Mouse (Mus musculus) lung, embryonic 15.5 days (tissue): ENCODE data around the gene Rhbdd2. TPM values are rescaled to one million over a fixed set of nuclear protein-coding genes. Genes with fewer than 3 reads are reported as not detected.

Experiments used
- ATAC-seq: fragments of 200-750 bp; cut with Nextera tagmentation; 2 replicates; pipeline ENCODE4 v1.8.0; 2017; ENCODE audit warnings: moderate number of reproducible peaks, borderline replicate concordance; ENCODE audit not compliant: low FRiP score, low TSS enrichment; ENCODE audit errors: extremely low read depth
- H3K27ac ChIP-seq: fragments of 300-500 bp; sonication (generic); 2 replicates; pipeline ENCODE4 v1.5.1; 2015; ENCODE audit warnings: moderate library complexity, mild to moderate bottlenecking, inconsistent platforms
- H3K27me3 ChIP-seq: fragments of 300-500 bp; sonication (generic); 2 replicates; pipeline ENCODE4 v1.6.1; 2015; ENCODE audit warnings: inconsistent platforms
- H3K36me3 ChIP-seq: fragments of 300-500 bp; sonication (generic); 2 replicates; pipeline ENCODE4 v1.6.1; 2015; ENCODE audit warnings: inconsistent platforms
- H3K4me1 ChIP-seq: fragments of 300-500 bp; sonication (generic); 2 replicates; pipeline ENCODE4 v1.6.1; 2015; ENCODE audit warnings: inconsistent platforms
- H3K4me2 ChIP-seq: fragments of 300-500 bp; sonication (generic); 2 replicates; pipeline ENCODE4 v1.6.1; 2015; ENCODE audit warnings: inconsistent platforms, mild to moderate bottlenecking, moderate library complexity
- H3K4me3 ChIP-seq: fragments of 300-500 bp; sonication (generic); 2 replicates; pipeline ENCODE4 v1.5.1; 2015; ENCODE audit warnings: mild to moderate bottlenecking, inconsistent platforms
- H3K9ac ChIP-seq: fragments of 300-500 bp; sonication (generic); 2 replicates; pipeline ENCODE4 v1.6.1; 2015; ENCODE audit warnings: inconsistent platforms
- H3K9me3 ChIP-seq: fragments of 300-500 bp; sonication (generic); 2 replicates; pipeline ENCODE4 v1.6.1; 2016; ENCODE audit warnings: inconsistent platforms
- WGBS: fragments of 180-500 bp; shearing (Covaris S2); methylation state at CpG from one replicate; pipeline ENCODE4 v1.1.7; 2015; 5-methylcytosine and 5-hydroxymethylcytosine counted together
- polyA plus RNA-seq: library from polyadenylated mRNA; unstranded; fragments of >200 nt; fragmentation: Nextera tagmentation; extraction: Ambion mirVana; gene quantifications from 2 replicates; pipeline ENCODE4 v1.2.1, GENCODE M21; 2015

Rhbdd2 gene
- polyA plus RNA-seq, 1 experiment from 2014 or later, result 42.7 TPM

GRCm38 (mm10) chr5:135691266-135691665 is 58.8 kb downstream of the Rhbdd2 start:
- Histone ChIP-seq H3K27me3 (no peaks in the 10 kb centered on the region), H3K9me3 (no peaks in the 10 kb centered on the region), H3K36me3 (no peaks in the 10 kb centered on the region), H3K4me3 (no peak overlapping the region), H3K27ac (no peak overlapping the region), H3K4me1 (peaks cover 29% of the 10 kb centered on the region), H3K9ac (no peak overlapping the region), H3K4me2 (no peak overlapping the region)
- ATAC-seq, result no peak
- 55% methylated on average over 4 of the region's 4 CpGs for WGBS

GRCm38 (mm10) chr5:135693281-135693853 is 60.9 kb downstream of the Rhbdd2 start:
- Histone ChIP-seq H3K4me1 (peaks cover 23% of the 10 kb centered on the region), H3K9me3 (no peaks in the 10 kb centered on the region), H3K27me3 (no peaks in the 10 kb centered on the region), H3K27ac (no peak overlapping the region), H3K9ac (no peak overlapping the region), H3K36me3 (no peaks in the 10 kb centered on the region), H3K4me2 (no peak overlapping the region), H3K4me3 (no peak overlapping the region)
- 85% methylated on average over 5 of the region's 5 CpGs for WGBS
- ATAC-seq, result no peak

GRCm38 (mm10) chr5:135695277-135695721 is 62.9 kb downstream of the Rhbdd2 start:
- ATAC-seq, result no peak
- Histone ChIP-seq H3K36me3 (no peaks in the 10 kb centered on the region), H3K4me3 (no peak overlapping the region), H3K4me1 (peaks cover 13% of the 10 kb centered on the region), H3K27ac (no peak overlapping the region), H3K27me3 (no peaks in the 10 kb centered on the region), H3K9ac (no peak overlapping the region), H3K4me2 (no peak overlapping the region), H3K9me3 (no peaks in the 10 kb centered on the region)
- 47% methylated on average over 7 of the region's 7 CpGs for WGBS

Other genes with a start within 250 kb of the Rhbdd2 start
- gene Pom121, start 238.1 kb upstream of the Rhbdd2 start, polyA plus RNA-seq, result 12.4 and 12.8 TPM in 2 replicates
- 30.6 and 33.7 TPM in 2 replicates for gene Hip1, start 87.5 kb upstream of the Rhbdd2 start, polyA plus RNA-seq
- not detected in 2 replicates for gene Ccl26, start 69.0 kb upstream of the Rhbdd2 start, polyA plus RNA-seq
- gene Ccl24, start 59.6 kb upstream of the Rhbdd2 start, polyA plus RNA-seq, result 1.9 and 4.0 TPM in 2 replicates
- 64.5 and 67.8 TPM in 2 replicates for gene Por, start 37.4 kb downstream of the Rhbdd2 start, polyA plus RNA-seq
- 37.7 and 38.3 TPM in 2 replicates for gene Tmem120a, start 111.8 kb downstream of the Rhbdd2 start, polyA plus RNA-seq
- gene Styxl1, start 145.8 kb downstream of the Rhbdd2 start, polyA plus RNA-seq, result 0.24 and 0.57 TPM in 2 replicates
- 452 and 462 TPM in 2 replicates for gene Mdh2, start 145.9 kb downstream of the Rhbdd2 start, polyA plus RNA-seq
- gene Srrm3, start 174.3 kb downstream of the Rhbdd2 start, polyA plus RNA-seq, result 0.20 and 0.64 TPM in 2 replicates